Mouse (Mus musculus): ENCODE data around the gene Aox3.

Aox3 gene

DNA sequence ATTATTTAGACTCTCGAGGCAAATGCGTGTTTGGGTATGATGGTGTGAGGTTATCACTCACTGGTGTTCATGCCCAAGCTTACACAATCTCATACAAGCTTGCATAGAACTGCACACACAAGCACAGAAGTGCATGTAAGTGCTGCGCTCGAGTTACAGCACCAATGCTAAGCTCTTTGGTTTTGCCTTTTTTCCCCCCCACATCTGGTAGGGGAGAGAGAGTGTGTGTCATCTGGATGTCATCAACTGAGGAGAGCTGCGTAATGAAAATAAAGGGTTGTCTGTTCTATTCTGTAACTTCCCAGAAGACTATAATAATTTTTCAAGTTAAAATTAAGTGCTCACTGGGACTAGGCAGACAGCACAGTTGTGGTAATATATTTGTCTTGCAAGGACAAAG, 100.9 kb downstream of the Aox3 start:
- DNase-seq, result no peak

DNA sequence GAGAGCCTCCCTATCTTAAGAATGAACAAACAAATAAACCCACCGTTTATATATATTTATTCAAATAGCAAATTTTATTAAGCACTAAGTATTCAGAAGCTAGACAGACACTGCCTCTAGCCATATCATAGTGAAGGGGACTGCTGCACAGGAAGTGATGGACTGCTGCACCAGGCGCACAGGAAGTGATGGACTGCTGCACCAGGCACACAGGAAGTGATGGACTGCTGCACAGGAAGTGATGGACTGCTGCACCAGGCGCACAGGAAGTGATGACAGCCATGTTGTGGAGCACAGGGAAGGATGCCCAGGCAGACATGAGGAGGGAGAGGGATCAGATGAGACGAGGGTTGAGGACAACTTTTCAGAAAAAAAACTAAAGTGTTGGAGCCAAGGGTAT, 102.4 kb downstream of the Aox3 start:
- DNase-seq, result no peak

DNA sequence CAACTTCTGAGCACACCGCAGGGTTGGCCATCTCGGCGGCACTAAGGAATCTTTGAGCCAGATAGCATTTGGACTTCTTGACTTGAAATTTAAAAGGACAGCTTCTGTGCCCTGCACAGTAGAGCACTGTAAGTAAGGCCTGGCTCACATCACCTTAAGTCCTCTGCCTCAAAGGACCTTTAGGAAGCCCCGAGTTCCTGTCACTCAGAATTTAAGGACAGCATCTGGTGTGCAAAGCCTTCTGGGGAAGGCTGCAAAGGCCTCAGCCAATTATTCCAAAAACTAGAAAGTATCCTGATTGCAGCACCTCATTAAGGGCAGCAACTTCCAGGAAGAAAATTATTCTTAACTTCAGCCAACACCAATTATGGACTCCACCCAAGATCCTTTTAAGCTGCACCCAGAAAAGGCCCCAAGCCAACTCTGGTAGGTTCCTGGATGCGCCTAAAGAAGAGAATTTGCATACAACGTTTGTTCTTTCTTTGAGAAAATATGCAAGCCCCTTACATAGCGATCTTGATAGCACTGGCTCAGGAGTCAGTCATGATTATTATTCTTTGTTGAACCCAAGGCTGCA, 103.1 kb downstream of the Aox3 start:
- DNase-seq, result no peak

DNA sequence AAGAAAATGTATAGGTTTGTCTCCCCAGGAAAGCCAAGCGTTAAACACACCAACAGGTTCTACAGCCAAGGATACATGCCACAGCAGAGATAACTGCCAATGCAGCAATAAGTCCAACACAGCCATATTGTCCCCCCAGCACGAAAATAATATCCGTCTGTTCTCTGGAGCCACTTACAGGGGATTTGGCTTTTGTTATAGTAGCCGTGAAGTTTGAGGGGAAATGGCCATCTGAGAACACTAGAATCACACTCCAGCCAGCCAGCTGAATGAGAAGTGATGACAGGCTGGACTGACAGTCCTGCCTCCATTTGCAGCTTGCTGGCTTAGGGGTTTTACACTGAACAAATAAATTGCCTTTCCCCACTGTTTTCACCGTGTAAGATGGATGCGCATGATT, 108.1 kb downstream of the Aox3 start:
- no peak for DNase-seq

DNA sequence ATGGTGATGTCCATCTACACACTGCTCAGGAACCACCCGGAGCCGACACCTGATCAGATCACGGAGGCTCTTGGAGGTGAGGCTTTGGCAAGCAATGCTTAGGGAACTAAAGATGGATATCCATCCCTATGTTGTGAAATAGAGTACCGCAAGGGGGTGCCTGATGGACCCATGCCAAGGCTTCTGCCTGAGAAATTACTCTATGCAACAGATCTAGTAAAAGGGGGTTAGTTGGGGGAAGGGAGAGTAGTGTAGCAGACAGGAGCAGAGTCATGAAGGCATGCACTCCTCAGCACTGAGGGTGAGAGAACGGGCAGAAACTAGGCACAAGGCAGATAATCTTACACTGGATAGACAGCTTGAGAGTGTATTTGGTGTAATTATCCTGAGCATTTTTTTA, 108.9 kb downstream of the Aox3 start:
- DNase-seq, result no peak

DNA sequence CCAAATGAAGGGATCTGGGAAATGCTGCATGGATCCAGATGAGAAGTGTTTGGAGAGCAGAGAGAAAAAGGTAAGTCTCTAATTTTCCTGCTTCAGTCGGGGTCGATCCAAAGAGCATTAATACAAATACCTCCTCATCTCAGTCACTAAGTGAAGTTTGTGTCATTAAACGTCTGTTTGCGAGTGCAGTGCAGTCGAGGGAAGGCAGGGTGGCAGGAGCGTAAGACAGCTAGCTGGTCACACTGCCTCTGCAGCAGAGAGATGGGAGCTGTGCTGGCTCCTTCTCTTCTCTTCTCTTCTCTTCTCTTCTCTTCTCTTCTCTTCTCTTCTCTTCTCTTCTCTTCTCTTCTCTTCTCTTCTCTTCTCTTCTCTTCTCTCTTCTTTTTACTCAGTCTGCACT, 115.2 kb downstream of the Aox3 start:
- no peak for DNase-seq

DNA sequence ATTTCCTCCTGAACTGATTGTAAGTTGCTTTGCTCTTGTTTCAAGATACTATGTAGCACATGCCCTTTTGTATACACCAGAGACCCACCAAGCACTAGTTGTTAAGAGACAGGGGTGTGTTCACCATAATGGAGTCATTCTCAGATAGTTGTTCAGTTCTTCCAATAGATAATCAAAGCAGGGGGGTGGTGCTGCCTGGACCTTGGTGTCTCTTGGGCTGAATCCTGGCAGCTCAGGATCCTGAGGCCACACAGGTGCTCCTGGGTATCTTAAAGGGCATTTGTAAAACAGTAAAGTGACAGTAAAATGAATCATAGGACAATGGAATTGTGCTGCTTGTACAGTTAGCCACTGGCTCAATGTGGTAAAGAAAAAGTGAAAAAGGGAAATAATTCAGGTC, 116.0 kb downstream of the Aox3 start:
- no peak for DNase-seq

DNA sequence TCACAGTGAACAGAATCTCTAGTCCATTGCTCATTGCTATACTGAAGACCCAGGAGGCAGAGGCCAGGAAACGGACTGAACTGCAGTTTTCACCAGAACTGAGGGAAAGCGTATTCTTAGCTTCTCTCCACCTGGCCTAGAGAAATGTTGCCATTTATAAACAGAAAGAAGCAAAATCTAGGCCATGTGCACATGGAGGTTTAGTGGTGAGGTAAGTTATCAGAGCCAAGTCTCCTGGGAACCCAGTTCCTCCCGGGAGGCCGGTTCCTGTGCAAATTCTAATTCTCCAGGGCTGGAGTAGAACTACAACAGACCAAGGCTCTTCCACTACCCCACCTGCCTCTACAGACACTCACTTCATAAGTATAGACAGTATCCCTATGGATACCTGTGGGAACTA, 116.8 kb downstream of the Aox3 start:
- DNase-seq, result no peak

DNA sequence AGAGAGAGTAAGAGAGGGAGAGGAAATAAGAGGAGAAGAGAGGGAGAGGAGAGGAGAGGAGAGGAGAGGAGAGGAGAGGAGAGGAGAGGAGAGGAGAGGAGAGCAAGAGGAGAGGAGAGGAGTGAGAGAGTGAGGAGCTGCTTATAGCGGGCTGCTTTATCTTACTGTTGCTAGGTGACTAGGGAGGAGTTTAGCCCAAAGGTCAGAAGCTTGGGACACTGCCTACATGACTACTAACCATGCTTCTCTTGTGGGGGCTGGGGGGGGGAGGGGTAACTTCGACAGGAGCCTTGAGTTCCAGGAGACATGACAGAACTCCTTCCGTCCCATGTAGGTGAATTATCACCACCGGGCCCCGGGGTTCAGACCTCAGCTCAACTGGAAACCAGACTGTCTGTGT, 117.6 kb downstream of the Aox3 start:
- DNase-seq, result no peak

DNA sequence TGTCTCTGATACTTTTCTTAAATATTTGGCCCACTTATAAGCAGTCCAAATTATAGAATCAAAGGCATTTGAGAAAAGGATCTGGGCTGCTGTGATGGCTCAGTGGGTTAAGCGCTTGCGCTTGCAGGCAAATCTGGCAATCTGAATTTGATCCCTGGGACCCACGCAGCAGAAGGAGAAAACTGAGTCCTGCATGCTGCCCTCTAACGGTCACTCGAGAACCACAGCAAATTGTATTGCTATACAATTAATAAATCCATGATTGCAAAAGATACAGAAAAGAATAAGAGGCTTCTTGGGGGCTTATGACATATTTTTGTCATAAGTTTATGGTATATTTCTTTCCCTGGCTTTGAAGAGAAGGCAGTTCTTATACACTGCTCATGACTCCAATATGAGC, 122.5 kb downstream of the Aox3 start:
- DNase-seq, result no peak

DNA sequence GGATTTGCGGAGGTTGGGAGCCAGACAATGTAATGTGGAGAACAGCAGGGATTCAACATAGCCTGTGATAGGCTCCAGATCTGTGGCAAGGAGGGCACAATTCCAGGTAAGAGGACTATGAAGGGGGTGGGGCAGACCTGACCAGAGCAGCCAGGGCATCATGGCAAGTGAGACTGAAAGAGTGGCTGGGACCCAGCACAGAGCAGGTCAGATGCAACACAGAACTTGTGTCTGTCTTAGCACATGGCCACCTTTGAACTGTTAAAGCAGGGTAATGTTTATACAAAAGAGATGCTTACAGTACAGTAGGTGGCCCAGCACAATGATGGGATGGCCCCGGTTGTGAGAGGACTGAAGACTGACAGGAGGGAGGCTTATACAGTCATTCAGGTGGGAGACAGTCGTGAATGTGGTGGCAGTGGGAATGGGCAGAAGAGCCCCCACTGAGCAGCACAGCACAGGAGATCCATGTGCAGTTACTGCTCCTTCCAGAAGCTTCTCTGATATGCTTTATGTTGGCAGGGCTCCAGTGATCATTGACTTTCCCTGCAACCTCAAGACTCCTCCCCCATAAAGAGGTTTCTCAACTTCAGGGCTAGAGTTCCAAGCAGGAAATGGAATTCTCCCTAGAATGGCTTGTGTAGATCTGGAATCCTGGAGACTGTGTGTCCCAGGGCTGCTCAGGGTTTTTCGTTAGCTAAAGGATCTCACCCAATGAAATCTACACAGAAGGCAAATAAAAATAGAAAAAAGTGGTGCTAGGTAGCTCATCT, 124.8 kb downstream of the Aox3 start:
- no peak for DNase-seq

DNA sequence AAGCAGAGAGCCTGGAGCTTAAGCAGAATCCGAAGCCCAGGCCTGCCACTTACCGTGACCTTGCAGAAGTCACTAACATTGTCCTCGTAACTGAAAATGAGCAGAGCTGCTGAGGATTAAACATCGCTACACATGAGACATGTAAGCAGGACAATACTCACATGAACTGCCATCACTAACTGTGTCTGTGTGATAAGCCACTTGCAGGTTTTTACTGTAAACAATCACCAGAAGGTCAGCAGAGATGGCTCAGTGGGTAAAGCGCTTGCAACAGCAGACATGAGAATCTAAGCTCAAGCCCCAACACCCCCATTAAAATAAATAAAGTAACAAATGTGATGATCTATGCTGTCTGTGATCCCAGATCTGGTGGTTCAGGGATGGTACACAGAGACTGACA, 125.5 kb downstream of the Aox3 start:
- no peak for DNase-seq

DNA sequence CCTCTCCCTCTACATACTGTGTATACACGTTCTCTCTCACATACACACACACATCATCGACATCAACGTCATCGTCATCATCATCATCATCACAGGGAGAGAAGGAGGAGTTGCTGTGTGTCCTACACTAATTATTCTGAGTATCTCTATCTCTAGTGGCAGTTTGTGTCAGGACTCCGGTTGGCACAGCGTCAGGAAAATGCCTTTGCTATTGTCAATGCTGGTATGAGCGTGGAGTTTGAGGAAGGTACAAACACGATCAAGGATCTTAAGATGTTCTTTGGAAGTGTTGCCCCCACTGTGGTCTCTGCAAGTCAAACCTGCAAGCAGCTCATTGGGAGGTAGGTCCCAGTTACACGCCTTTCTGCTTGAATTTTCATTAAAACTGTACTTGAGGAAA, 126.0 kb downstream of the Aox3 start:
- DNase-seq, result no peak

DNA sequence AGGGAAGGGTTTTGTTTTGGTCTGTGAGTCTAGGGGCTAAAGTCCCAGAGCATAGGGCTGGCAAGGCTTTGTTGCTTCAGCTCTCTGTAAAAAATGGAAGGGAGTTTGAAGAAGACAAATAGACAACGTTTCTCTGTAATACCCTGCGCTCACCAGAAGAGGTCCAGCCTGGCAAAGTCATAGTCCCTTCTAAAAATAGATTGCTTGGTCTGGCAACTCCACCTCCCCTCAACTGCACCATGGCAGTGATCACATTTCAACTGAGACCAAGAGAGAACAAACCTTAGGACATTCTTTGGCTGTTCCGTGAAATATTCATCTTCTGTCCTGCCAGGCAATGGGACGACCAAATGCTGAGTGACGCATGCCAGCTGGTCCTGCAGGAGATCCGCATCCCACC, 127.4 kb downstream of the Aox3 start:
- DNase-seq, result no peak

DNA sequence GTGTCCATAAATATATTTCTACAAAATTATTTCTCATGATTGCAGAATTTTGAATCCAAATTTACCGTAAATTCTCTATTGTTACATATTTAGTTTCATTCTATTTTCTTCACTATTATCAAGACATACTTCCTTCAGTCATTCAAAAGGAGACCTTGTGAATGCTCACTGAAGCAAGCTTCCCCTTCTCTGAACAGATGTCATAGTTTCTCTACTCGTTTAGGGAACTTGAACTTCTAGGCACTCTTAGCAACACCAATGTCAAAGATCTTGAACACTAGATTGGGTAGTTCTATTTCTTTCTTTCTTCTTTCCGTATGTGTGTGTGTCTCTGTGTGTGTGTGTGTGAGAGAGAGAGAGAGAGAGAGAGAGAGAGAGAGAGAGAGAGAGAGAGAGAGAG, 131.6 kb downstream of the Aox3 start:
- DNase-seq, result no peak

DNA sequence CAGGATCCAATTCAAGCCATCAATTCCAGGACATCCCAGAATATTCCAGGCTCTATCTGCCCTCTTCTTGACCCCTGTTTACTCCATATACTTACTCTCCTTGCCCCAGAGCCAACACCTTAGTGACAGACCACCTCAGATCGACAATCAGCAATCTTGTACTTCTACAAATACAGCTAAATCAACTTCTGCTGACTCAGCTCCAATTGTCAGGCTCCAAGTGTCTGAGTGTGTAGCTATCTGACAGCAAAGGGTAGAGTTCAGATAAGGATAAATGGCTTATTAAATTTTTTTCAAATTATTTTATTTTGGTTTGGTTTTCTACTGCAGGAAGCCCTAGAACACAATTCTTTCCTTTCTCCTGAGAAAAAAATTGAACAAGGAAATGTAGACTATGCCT, 135.6 kb downstream of the Aox3 start:
- DNase-seq, result no peak

Data from thymus, postnatal 25 days (tissue).